Mouse (Mus musculus): ENCODE results near the gene Abi3.

- TF ChIP-seq CTCF (IDR thresholded peaks at IDR 0.05; ENCODE audit: insufficient read depth, low read length): no peak
- TF ChIP-seq POLR2A (IDR thresholded peaks at IDR 0.05; ENCODE audit: borderline replicate concordance, extremely low read depth, low read depth, low read length): no peak
These were observed 812 bp downstream of the Abi3 start for GRCm38 (mm10) chr11:95841498-95841830.

Data from lung, adult 2 months (tissue).